Mouse (Mus musculus): ENCODE measurements at regions not wholly inside any gene's neighbourhood (a gene's known extent, or its start where the extent isn't known, plus 50 kb on each side); places are given as distances from the start of the nearest gene placed in this dataset.
A peak's percentile ranks its signal among the peaks of the same experiment; 100 is the strongest.

- TF ChIP-seq CTCF (IDR thresholded peaks at IDR 0.05; ENCODE audit: low read depth) (no peak), EP300 (IDR thresholded peaks at IDR 0.05; ENCODE audit: low read depth) (no peak)
- peaks cover 18% of the 10 kb centered on the region for H3K4me1 ChIP-seq (ENCODE audit: control insufficient read depth, insufficient read depth)
- H3K4me3 ChIP-seq (ENCODE audit: low read depth, low read length) = peak overlapping the region; percentile 23; the same call in 1 of the 2 replicates
- peak overlapping the region; percentile 88 for H3K27ac ChIP-seq (ENCODE audit: low read depth)
- no peaks in the 10 kb centered on the region for H3K9me3 ChIP-seq (replicated peaks; ENCODE audit: control insufficient read depth, low read length)
- H3K27me3 ChIP-seq (ENCODE audit: control insufficient read depth, insufficient read depth, low read length) = no peaks in the 10 kb centered on the region
- H3K4me2 ChIP-seq (ENCODE audit: low read depth, low read length) = peak overlapping the region; percentile 53
- H3K36me3 ChIP-seq (replicated peaks; ENCODE audit: control insufficient read depth, insufficient read depth, low read length) = no peaks in the 10 kb centered on the region
- WGBS = 6% methylated on average over 8 of the region's 8 CpGs
- ATAC-seq (ENCODE audit: insufficient read depth, low read depth) (peak; percentile 97), DNase-seq (ENCODE audit: low spot score) (peak; percentile 87)
- peak overlapping the region; percentile 44; the same call in 1 of the 2 replicates for H3K9ac ChIP-seq (replicated peaks; ENCODE audit: low read depth, low read length)
Observed at GRCm38 (mm10) chr13:35383624-35384018, 276.0 kb upstream of the Cdyl start.

- 56% methylated on average over 1 of the region's 1 CpGs for WGBS
- no peak overlapping the region for H3K4me2 ChIP-seq (ENCODE audit: low read depth, low read length)
- TF ChIP-seq EP300 (IDR thresholded peaks at IDR 0.05; ENCODE audit: low read depth) = no peak
- TF ChIP-seq CTCF (IDR thresholded peaks at IDR 0.05; ENCODE audit: low read depth) = no peak
- ATAC-seq (ENCODE audit: insufficient read depth, low read depth) (no peak), DNase-seq (ENCODE audit: low spot score) (no peak)
- no peak overlapping the region for H3K4me3 ChIP-seq (ENCODE audit: low read depth, low read length)
- no peaks in the 10 kb centered on the region for H3K9me3 ChIP-seq (replicated peaks; ENCODE audit: control insufficient read depth, low read length)
- H3K27me3 ChIP-seq (ENCODE audit: control insufficient read depth, insufficient read depth, low read length) = no peaks in the 10 kb centered on the region
- no peaks in the 10 kb centered on the region for H3K36me3 ChIP-seq (replicated peaks; ENCODE audit: control insufficient read depth, insufficient read depth, low read length)
- no peak overlapping the region for H3K27ac ChIP-seq (ENCODE audit: low read depth)
- H3K4me1 ChIP-seq (ENCODE audit: control insufficient read depth, insufficient read depth) = peaks cover 14% of the 10 kb centered on the region
- H3K9ac ChIP-seq (replicated peaks; ENCODE audit: low read depth, low read length) = no peak overlapping the region
Observed at GRCm38 (mm10) chr13:35388380-35388779, 271.3 kb upstream of the Cdyl start.

- Histone ChIP-seq H3K27ac (ENCODE audit: low read depth) (no peak overlapping the region), H3K9me3 (replicated peaks; ENCODE audit: control insufficient read depth, low read length) (no peaks in the 10 kb centered on the region), H3K4me1 (ENCODE audit: control insufficient read depth, insufficient read depth) (peaks cover 8% of the 10 kb centered on the region), H3K36me3 (replicated peaks; ENCODE audit: control insufficient read depth, insufficient read depth, low read length) (no peaks in the 10 kb centered on the region), H3K27me3 (ENCODE audit: control insufficient read depth, insufficient read depth, low read length) (no peaks in the 10 kb centered on the region), H3K4me2 (ENCODE audit: low read depth, low read length) (no peak overlapping the region), H3K4me3 (ENCODE audit: low read depth, low read length) (no peak overlapping the region), H3K9ac (replicated peaks; ENCODE audit: low read depth, low read length) (no peak overlapping the region)
- no peak for ATAC-seq (ENCODE audit: insufficient read depth, low read depth)
- no peak for TF ChIP-seq EP300 (IDR thresholded peaks at IDR 0.05; ENCODE audit: low read depth)
- TF ChIP-seq CTCF (IDR thresholded peaks at IDR 0.05; ENCODE audit: low read depth) = no peak
- DNase-seq (ENCODE audit: low spot score) = no peak
- 88% methylated on average over 6 of the region's 6 CpGs for WGBS
Observed at GRCm38 (mm10) chr13:35389781-35390525, 269.7 kb upstream of the Cdyl start.

GRCm38 (mm10) chr13:35390526-35390880 is 269.1 kb upstream of the Cdyl start:
- Histone ChIP-seq H3K36me3 (replicated peaks; ENCODE audit: control insufficient read depth, insufficient read depth, low read length) (no peaks in the 10 kb centered on the region), H3K4me2 (ENCODE audit: low read depth, low read length) (no peak overlapping the region), H3K27me3 (ENCODE audit: control insufficient read depth, insufficient read depth, low read length) (no peaks in the 10 kb centered on the region), H3K4me3 (ENCODE audit: low read depth, low read length) (no peak overlapping the region), H3K9me3 (replicated peaks; ENCODE audit: control insufficient read depth, low read length) (no peaks in the 10 kb centered on the region), H3K9ac (replicated peaks; ENCODE audit: low read depth, low read length) (no peak overlapping the region), H3K4me1 (ENCODE audit: control insufficient read depth, insufficient read depth) (peaks cover 13% of the 10 kb centered on the region), H3K27ac (ENCODE audit: low read depth) (no peak overlapping the region)
- no peak for DNase-seq (ENCODE audit: low spot score)
- no peak for TF ChIP-seq EP300 (IDR thresholded peaks at IDR 0.05; ENCODE audit: low read depth)
- TF ChIP-seq CTCF (IDR thresholded peaks at IDR 0.05; ENCODE audit: low read depth) = no peak
- WGBS = 58% methylated on average over 4 of the region's 4 CpGs
- ATAC-seq (ENCODE audit: insufficient read depth, low read depth) = no peak

- Histone ChIP-seq H3K36me3 (replicated peaks; ENCODE audit: control insufficient read depth, insufficient read depth, low read length) (no peaks in the 10 kb centered on the region), H3K27me3 (ENCODE audit: control insufficient read depth, insufficient read depth, low read length) (no peaks in the 10 kb centered on the region), H3K9ac (replicated peaks; ENCODE audit: low read depth, low read length) (no peak overlapping the region), H3K4me1 (ENCODE audit: control insufficient read depth, insufficient read depth) (peaks cover 21% of the 10 kb centered on the region), H3K4me2 (ENCODE audit: low read depth, low read length) (no peak overlapping the region), H3K27ac (ENCODE audit: low read depth) (no peak overlapping the region), H3K4me3 (ENCODE audit: low read depth, low read length) (no peak overlapping the region), H3K9me3 (replicated peaks; ENCODE audit: control insufficient read depth, low read length) (no peaks in the 10 kb centered on the region)
- ATAC-seq (ENCODE audit: insufficient read depth, low read depth) = no peak
- TF ChIP-seq CTCF (IDR thresholded peaks at IDR 0.05; ENCODE audit: low read depth) = no peak
- no peak for TF ChIP-seq EP300 (IDR thresholded peaks at IDR 0.05; ENCODE audit: low read depth)
- WGBS = 81% methylated on average over 6 of the region's 6 CpGs
- no peak for DNase-seq (ENCODE audit: low spot score)
Observed at GRCm38 (mm10) chr13:35392167-35392566, 267.5 kb upstream of the Cdyl start.

- H3K27me3 ChIP-seq (ENCODE audit: control insufficient read depth, insufficient read depth, low read length) = no peaks in the 10 kb centered on the region
- 33% methylated on average over 4 of the region's 4 CpGs for WGBS
- peaks cover 23% of the 10 kb centered on the region for H3K4me1 ChIP-seq (ENCODE audit: control insufficient read depth, insufficient read depth)
- no peak overlapping the region for H3K4me3 ChIP-seq (ENCODE audit: low read depth, low read length)
- TF ChIP-seq EP300 (IDR thresholded peaks at IDR 0.05; ENCODE audit: low read depth) (no peak), CTCF (IDR thresholded peaks at IDR 0.05; ENCODE audit: low read depth) (no peak)
- H3K27ac ChIP-seq (ENCODE audit: low read depth) = peak overlapping the region; percentile 63
- H3K9ac ChIP-seq (replicated peaks; ENCODE audit: low read depth, low read length) = no peak overlapping the region
- H3K4me2 ChIP-seq (ENCODE audit: low read depth, low read length) = no peak overlapping the region
- peak; percentile 20; the same call in 1 of the 2 replicates for ATAC-seq (ENCODE audit: insufficient read depth, low read depth)
- H3K9me3 ChIP-seq (replicated peaks; ENCODE audit: control insufficient read depth, low read length) = no peaks in the 10 kb centered on the region
- H3K36me3 ChIP-seq (replicated peaks; ENCODE audit: control insufficient read depth, insufficient read depth, low read length) = no peaks in the 10 kb centered on the region
- DNase-seq (ENCODE audit: low spot score) = peak; percentile 37
Observed at GRCm38 (mm10) chr13:35395192-35395591, 264.4 kb upstream of the Cdyl start.

Data from heart, postnatal 0 days (tissue).